Mouse (Mus musculus) heart, embryonic 10.5 days (tissue): Measurements from ENCODE around the gene Stxbp3. TPM values are rescaled to one million over a fixed set of nuclear protein-coding genes. Genes with fewer than 3 reads are reported as not detected.
A peak's percentile ranks its signal among the peaks of the same experiment; 100 is the strongest.
"Not testable (repeated sequence)": the region's sequence is repeated elsewhere in the genome, so short reads cannot be mapped to it uniquely, and the experiment has no call there.

Experiments used
- DNase-seq: peaks from one replicate; pipeline ENCODE4 v3.0.0-alpha.2; 2017; ENCODE audit warnings: low spot score
- H3K27ac ChIP-seq: fragments of 300-500 bp; sonication (generic); 2 replicates; pipeline ENCODE4 v1.5.1; 2016; ENCODE audit warnings: mild to moderate bottlenecking
- H3K27me3 ChIP-seq: fragments of 300-500 bp; sonication (generic); 2 replicates; pipeline ENCODE4 v1.6.1; 2016; ENCODE audit warnings: mild to moderate bottlenecking; ENCODE audit not compliant: poor library complexity, insufficient read depth, severe bottlenecking
- H3K36me3 ChIP-seq: fragments of 300-500 bp; sonication (generic); 2 replicates; pipeline ENCODE4 v1.6.1; 2016; ENCODE audit warnings: mild to moderate bottlenecking, moderate library complexity
- H3K4me1 ChIP-seq: fragments of 300-500 bp; sonication (generic); 2 replicates; pipeline ENCODE4 v1.6.1; 2016; ENCODE audit warnings: mild to moderate bottlenecking
- H3K4me3 ChIP-seq: fragments of 300-500 bp; sonication (generic); 2 replicates; pipeline ENCODE4 v1.5.1; 2016; ENCODE audit warnings: mild to moderate bottlenecking, moderate library complexity
- H3K9me3 ChIP-seq: fragments of 300-500 bp; sonication (generic); 2 replicates; pipeline ENCODE4 v1.6.1; 2016; ENCODE audit warnings: mild to moderate bottlenecking, moderate library complexity
- WGBS: fragments of 180-500 bp; shearing (Covaris S2); methylation state at CpG from one replicate; pipeline ENCODE4 v1.1.7; 2016; 5-methylcytosine and 5-hydroxymethylcytosine counted together
- polyA plus RNA-seq: library from polyadenylated mRNA; unstranded; fragments of >200 nt; fragmentation: Nextera tagmentation; extraction: Ambion mirVana; gene quantifications from 2 replicates; pipeline ENCODE4 v1.2.1, GENCODE M21; 2016

Stxbp3 gene
- polyA plus RNA-seq, 1 experiment from 2014 or later, result 30.8 TPM

DNA sequence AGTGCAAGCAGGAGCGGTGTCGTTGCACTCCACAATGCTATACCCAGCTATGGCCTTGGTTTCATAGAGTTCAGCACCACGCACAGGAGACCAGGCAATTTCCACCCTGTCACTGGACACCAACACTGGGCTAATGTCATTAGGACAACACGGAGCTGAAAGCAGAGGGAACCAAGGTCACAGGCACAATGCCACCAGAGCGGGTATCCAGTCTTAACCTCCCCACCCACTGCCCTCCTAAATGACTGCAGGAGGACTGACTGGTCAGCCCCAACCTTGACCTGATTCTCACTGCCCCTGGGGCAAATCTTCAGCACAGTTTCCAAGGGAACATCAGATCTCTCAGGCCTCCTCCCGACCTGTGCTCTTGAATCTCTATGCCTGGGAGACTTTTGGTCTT is 30.3 kb upstream of the Stxbp3 start:
- 82% methylated on average over 6 of the region's 6 CpGs for WGBS
- Histone ChIP-seq H3K36me3 (0 out of 2 replicates have a peak, but pooled peaks cover 2% of the 10 kb centered on the region), H3K27me3 (no peaks in the 10 kb centered on the region), H3K4me3 (no peak overlapping the region), H3K27ac (no peak overlapping the region), H3K4me1 (no peaks in the 10 kb centered on the region), H3K9me3 (no peaks in the 10 kb centered on the region)
- DNase-seq, result no peak

DNA sequence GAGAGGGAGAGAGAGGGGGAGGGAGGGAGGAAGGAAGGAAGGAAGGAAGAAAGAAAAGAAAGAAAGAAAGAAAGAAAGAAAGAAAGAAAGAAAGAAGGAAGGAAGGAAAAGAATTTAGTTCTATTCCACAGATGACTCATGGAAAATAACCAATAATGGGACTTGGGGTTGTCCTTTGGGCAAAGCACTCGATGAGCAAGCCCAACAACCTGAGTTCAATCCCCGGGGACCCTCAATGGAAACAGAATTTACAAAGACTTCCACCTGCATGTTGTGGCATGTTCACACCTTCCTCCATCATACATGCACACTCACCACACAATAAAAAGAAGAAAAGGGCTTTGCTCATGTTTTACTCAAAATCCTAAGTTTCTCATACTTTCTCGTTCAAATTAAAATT is 27.1 kb upstream of the Stxbp3 start:
- H3K27me3 ChIP-seq, result no peaks in the 10 kb centered on the region
- H3K36me3 ChIP-seq, result 0 out of 2 replicates have a peak, but pooled peaks cover 2% of the 10 kb centered on the region
- no peak overlapping the region for H3K4me3 ChIP-seq
- DNase-seq, result no peak
- no peaks in the 10 kb centered on the region for H3K4me1 ChIP-seq
- 82% methylated on average over 3 of the region's 3 CpGs for WGBS
- H3K9me3 ChIP-seq, result no peaks in the 10 kb centered on the region
- H3K27ac ChIP-seq, result no peak overlapping the region

DNA sequence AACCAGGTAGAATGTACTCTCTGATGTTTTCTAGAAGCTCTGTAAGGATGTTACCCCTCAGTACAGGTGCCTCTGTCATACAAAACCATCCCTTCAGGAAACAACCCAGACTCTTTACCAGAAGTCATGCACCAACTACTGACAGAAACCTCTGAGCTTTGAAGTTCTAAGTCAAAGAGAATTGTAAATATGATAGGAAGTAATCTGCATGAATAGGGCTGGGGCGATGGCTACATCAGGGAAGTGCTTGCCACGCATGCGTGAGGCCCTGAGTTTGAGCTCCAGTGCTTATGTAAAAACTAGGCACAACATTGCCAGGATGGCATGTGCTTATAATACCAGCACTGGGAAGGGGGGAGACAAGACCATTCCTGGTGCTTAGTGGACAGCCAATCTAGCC is 25.4 kb upstream of the Stxbp3 start:
- Histone ChIP-seq H3K36me3 (0 out of 2 replicates have a peak, but pooled peaks cover 2% of the 10 kb centered on the region), H3K4me1 (no peaks in the 10 kb centered on the region), H3K27me3 (no peaks in the 10 kb centered on the region), H3K27ac (no peak overlapping the region), H3K9me3 (no peaks in the 10 kb centered on the region), H3K4me3 (no peak overlapping the region)
- 91% methylated on average over 3 of the region's 3 CpGs for WGBS
- DNase-seq, result no peak

DNA sequence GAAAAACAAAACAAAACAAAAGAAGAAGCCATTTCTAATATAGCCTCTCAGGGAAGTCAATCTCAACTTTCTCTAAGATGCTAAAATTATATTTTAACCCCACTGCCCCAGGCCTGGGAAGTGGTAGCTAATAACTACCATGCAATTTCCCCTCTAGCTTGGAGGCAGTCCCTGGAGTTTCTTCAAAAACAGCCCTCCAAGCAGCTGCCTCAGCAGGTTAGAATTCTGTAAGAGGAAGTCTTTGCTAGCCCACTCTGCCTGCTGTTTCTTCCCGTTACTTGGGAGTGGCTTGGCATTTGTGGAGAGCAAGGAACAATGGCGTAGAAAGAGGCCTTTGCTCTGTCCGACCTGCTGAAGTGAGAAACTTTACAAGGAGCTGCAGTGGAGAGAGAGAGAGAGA is 24.8 kb upstream of the Stxbp3 start:
- Histone ChIP-seq H3K9me3 (no peaks in the 10 kb centered on the region), H3K36me3 (0 out of 2 replicates have a peak, but pooled peaks cover 2% of the 10 kb centered on the region), H3K4me3 (no peak overlapping the region), H3K27me3 (no peaks in the 10 kb centered on the region), H3K4me1 (no peaks in the 10 kb centered on the region), H3K27ac (no peak overlapping the region)
- WGBS, result 53% methylated on average over 3 of the region's 3 CpGs
- no peak for DNase-seq

- Histone ChIP-seq H3K4me3 (no peak overlapping the region), H3K27ac (no peak overlapping the region), H3K36me3 (no peaks in the 10 kb centered on the region), H3K9me3 (no peaks in the 10 kb centered on the region), H3K4me1 (peaks cover 6% of the 10 kb centered on the region), H3K27me3 (no peaks in the 10 kb centered on the region)
- DNase-seq, result no peak
- 90% methylated on average over 10 of the region's 10 CpGs for WGBS
These were observed 22.8 kb upstream of the Stxbp3 start for GRCm38 (mm10) chr3:108863091-108863490.

DNA sequence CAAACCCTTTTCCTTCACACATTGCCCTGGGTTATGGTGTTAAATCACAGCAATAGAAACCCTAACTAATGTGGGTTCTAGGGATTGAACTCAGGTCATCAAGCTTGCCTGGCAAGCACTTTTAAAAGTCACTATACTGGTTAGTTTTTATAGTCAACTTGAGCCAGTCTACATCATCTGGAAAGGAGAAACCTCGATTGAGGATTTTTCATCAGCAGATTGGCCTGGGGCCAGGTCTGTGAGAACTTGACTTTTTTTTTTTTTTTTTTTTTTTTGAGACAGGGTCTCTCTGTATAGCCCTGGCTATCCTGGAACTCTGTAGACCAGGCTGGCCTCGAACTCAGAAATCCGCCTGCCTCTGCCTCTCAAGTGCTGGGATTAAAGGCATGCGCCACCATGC is 22.0 kb upstream of the Stxbp3 start:
- H3K36me3 ChIP-seq, result not testable (repeated sequence)

DNA sequence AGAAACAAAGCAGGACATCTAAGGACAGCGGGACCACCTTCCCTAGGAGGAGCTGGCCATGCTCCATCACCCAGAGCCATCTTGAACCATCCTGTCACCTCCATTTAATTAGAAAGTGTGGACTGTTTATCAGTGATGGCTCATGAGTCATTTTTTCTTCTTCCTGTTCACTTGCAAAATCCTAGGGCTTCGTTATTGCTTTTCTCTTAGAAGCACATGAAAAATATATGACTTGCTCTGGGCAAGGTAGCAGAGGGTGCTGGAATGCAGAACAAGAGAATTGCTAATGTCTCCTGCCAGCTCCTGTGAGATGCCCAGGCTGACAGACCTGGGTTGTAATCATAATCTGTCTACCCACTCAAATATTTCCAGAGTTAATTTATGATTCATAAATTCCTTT is 20.5 kb upstream of the Stxbp3 start:
- no peaks in the 10 kb centered on the region for H3K36me3 ChIP-seq
- DNase-seq, result no peak
- no peak overlapping the region for H3K4me3 ChIP-seq
- H3K4me1 ChIP-seq, result peaks cover 19% of the 10 kb centered on the region
- H3K27ac ChIP-seq, result no peak overlapping the region
- WGBS, result 65% methylated on average over 2 of the region's 2 CpGs
- H3K27me3 ChIP-seq, result no peaks in the 10 kb centered on the region
- no peaks in the 10 kb centered on the region for H3K9me3 ChIP-seq

More for the DNA sequence above, 22.0 kb upstream of the Stxbp3 start:
- H3K4me1 ChIP-seq, DNase-seq, H3K4me3 ChIP-seq, H3K9me3 ChIP-seq, H3K27ac ChIP-seq, H3K27me3 ChIP-seq: not testable (repeated sequence)
- WGBS, result 80% methylated on average over 4 of the region's 4 CpGs

- Histone ChIP-seq H3K4me3 (no peak overlapping the region), H3K4me1 (peaks cover 26% of the 10 kb centered on the region), H3K9me3 (no peaks in the 10 kb centered on the region), H3K27ac (peak overlapping the region; percentile 60), H3K36me3 (no peaks in the 10 kb centered on the region), H3K27me3 (no peaks in the 10 kb centered on the region)
- DNase-seq, result peak; percentile 88
- 43% methylated on average over 7 of the region's 7 CpGs for WGBS
These were observed 18.0 kb upstream of the Stxbp3 start for GRCm38 (mm10) chr3:108858231-108858770.

- Histone ChIP-seq H3K27me3 (no peaks in the 10 kb centered on the region), H3K36me3 (no peaks in the 10 kb centered on the region), H3K27ac (peak overlapping the region; percentile 60), H3K4me1 (peaks cover 26% of the 10 kb centered on the region), H3K9me3 (no peaks in the 10 kb centered on the region), H3K4me3 (no peak overlapping the region)
- no peak for DNase-seq
- WGBS, result 79% methylated on average over 1 of the region's 1 CpGs
These were observed 17.4 kb upstream of the Stxbp3 start for GRCm38 (mm10) chr3:108857714-108858113.

- 34% methylated on average over 3 of the region's 3 CpGs for WGBS
- no peaks in the 10 kb centered on the region for H3K36me3 ChIP-seq
- H3K4me3 ChIP-seq, result no peak overlapping the region
- H3K4me1 ChIP-seq, result peaks cover 29% of the 10 kb centered on the region
- H3K9me3 ChIP-seq, result no peaks in the 10 kb centered on the region
- DNase-seq, result no peak
- H3K27ac ChIP-seq, result no peak overlapping the region
- no peaks in the 10 kb centered on the region for H3K27me3 ChIP-seq
These were observed 16.8 kb upstream of the Stxbp3 start for GRCm38 (mm10) chr3:108857124-108857470.

DNA sequence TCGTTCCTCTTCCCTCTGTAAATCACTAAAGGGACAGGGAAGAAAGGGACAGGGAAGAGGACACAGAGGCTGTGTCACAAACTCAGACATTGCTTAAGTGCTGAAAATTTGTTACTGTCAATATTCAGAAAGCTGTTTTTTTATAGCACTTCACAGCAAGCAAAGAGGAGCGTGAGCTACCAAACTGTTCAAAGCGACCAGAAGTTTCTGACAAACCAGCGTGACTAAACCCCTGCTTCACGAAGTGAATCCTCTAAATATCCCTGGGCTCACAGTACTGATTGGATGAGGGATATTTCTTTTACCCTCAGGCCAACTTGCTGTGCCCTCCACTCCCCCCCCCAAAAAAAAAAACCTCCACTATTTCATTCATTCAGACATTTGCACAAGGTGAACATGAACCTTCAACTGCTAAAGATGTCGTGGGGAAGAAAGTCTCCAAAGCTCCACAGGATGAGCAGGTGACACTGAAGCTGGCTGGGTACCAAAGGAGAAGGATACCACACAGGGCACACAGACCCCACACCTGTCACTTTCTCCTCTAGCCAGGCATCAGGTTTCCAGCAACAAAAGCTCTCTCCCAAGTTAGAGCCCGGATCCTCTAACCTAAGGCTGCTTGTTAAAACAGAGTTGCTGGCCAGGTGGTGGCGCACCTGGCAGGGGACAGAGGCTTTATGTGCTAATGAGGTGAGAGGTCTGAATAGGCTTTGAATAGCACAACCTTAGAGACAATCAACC is 16.2 kb upstream of the Stxbp3 start:
- H3K27ac ChIP-seq, result peak overlapping the region; percentile 12; the same call in 1 of the 2 replicates
- peaks cover 32% of the 10 kb centered on the region for H3K4me1 ChIP-seq
- WGBS, result 56% methylated on average over 8 of the region's 8 CpGs
- no peaks in the 10 kb centered on the region for H3K36me3 ChIP-seq
- DNase-seq, result peak; percentile 77
- no peak overlapping the region for H3K4me3 ChIP-seq
- no peaks in the 10 kb centered on the region for H3K27me3 ChIP-seq
- H3K9me3 ChIP-seq, result no peaks in the 10 kb centered on the region

- Histone ChIP-seq H3K4me1 (peaks cover 32% of the 10 kb centered on the region), H3K36me3 (no peaks in the 10 kb centered on the region), H3K4me3 (no peak overlapping the region), H3K27me3 (no peaks in the 10 kb centered on the region), H3K27ac (peak overlapping the region; percentile 42), H3K9me3 (no peaks in the 10 kb centered on the region)
- 67% methylated on average over 10 of the region's 10 CpGs for WGBS
- DNase-seq, result no peak
These were observed 15.5 kb upstream of the Stxbp3 start for GRCm38 (mm10) chr3:108855864-108856263.

GRCm38 (mm10) chr3:108855371-108855770 is 15.0 kb upstream of the Stxbp3 start:
- H3K27ac ChIP-seq, result peak overlapping the region; percentile 42
- H3K27me3 ChIP-seq, result no peaks in the 10 kb centered on the region
- DNase-seq, result peak; percentile 76
- WGBS, result 42% methylated on average over 12 of the region's 12 CpGs
- peaks cover 32% of the 10 kb centered on the region for H3K4me1 ChIP-seq
- no peak overlapping the region for H3K4me3 ChIP-seq
- no peaks in the 10 kb centered on the region for H3K9me3 ChIP-seq
- no peaks in the 10 kb centered on the region for H3K36me3 ChIP-seq
